Mouse (Mus musculus) embryo, embryonic 11.5 days (tissue): Measurements from ENCODE around the gene Tgfbr3.
"Not testable (repeated sequence)": the region's sequence is repeated elsewhere in the genome, so short reads cannot be mapped to it uniquely, and the experiment has no call there.

Experiments used
- DNase-seq: peaks from one replicate; pipeline ENCODE4 v3.0.0-alpha.2; 2012; ENCODE audit warnings: low read depth, low spot score

Tgfbr3 gene

GRCm38 (mm10) chr5:107282561-107283307, 6.7 kb downstream of the Tgfbr3 start:
- no peak for DNase-seq

- no peak for DNase-seq
Measured at GRCm38 (mm10) chr5:107279263-107279662, 10.2 kb downstream of the Tgfbr3 start.

GRCm38 (mm10) chr5:107276186-107276585, 13.2 kb downstream of the Tgfbr3 start:
- DNase-seq = no peak

GRCm38 (mm10) chr5:107272252-107273028, 17.0 kb downstream of the Tgfbr3 start:
- DNase-seq = no peak

GRCm38 (mm10) chr5:107269006-107269328, 20.5 kb downstream of the Tgfbr3 start:
- DNase-seq = no peak

GRCm38 (mm10) chr5:107268121-107269005, 21.1 kb downstream of the Tgfbr3 start:
- DNase-seq = no peak

GRCm38 (mm10) chr5:107266566-107266965, 22.9 kb downstream of the Tgfbr3 start:
- DNase-seq = no peak

GRCm38 (mm10) chr5:107264426-107265360, 24.7 kb downstream of the Tgfbr3 start:
- DNase-seq = no peak

- no peak for DNase-seq
Measured at GRCm38 (mm10) chr5:107263836-107264235, 25.6 kb downstream of the Tgfbr3 start.

- no peak for DNase-seq
Measured at GRCm38 (mm10) chr5:107261930-107262329, 27.5 kb downstream of the Tgfbr3 start.

GRCm38 (mm10) chr5:107260708-107261495, 28.5 kb downstream of the Tgfbr3 start:
- no peak for DNase-seq

- DNase-seq = no peak
Measured at GRCm38 (mm10) chr5:107259487-107260040, 29.9 kb downstream of the Tgfbr3 start.

- no peak for DNase-seq
Measured at GRCm38 (mm10) chr5:107253395-107253794, 36.0 kb downstream of the Tgfbr3 start.

GRCm38 (mm10) chr5:107252435-107252834, 37.0 kb downstream of the Tgfbr3 start:
- no peak for DNase-seq

GRCm38 (mm10) chr5:107251751-107252305, 37.6 kb downstream of the Tgfbr3 start:
- no peak for DNase-seq

GRCm38 (mm10) chr5:107250548-107251272, 38.7 kb downstream of the Tgfbr3 start:
- DNase-seq = no peak

GRCm38 (mm10) chr5:107248732-107249131, 40.7 kb downstream of the Tgfbr3 start:
- DNase-seq = no peak

GRCm38 (mm10) chr5:107248302-107248701, 41.1 kb downstream of the Tgfbr3 start:
- not testable (repeated sequence) for DNase-seq

- DNase-seq = no peak
Measured at GRCm38 (mm10) chr5:107247786-107248185, 41.6 kb downstream of the Tgfbr3 start.
